Mouse (Mus musculus) midbrain, embryonic 15.5 days (tissue): ENCODE results near the gene Zc3h7b. TPM values are rescaled to one million over a fixed set of nuclear protein-coding genes. Genes with fewer than 3 reads are reported as not detected.
A peak's percentile ranks its signal among the peaks of the same experiment; 100 is the strongest.

ENCODE experiments used
- ATAC-seq: fragments of 200-750 bp; cut with Nextera tagmentation; replicated peaks from 2 replicates; pipeline ENCODE4 v1.8.0; 2017; ENCODE audit warnings: moderate TSS enrichment
- H3K27ac ChIP-seq: fragments of 300-500 bp; sonication (generic); 2 replicates; pipeline ENCODE4 v1.5.1; 2015; ENCODE audit warnings: mild to moderate bottlenecking, inconsistent platforms
- H3K27me3 ChIP-seq: fragments of 300-500 bp; sonication (generic); replicated peaks from 2 replicates; pipeline ENCODE4 v1.6.1; 2015; ENCODE audit warnings: inconsistent platforms
- H3K36me3 ChIP-seq: fragments of 300-500 bp; sonication (generic); replicated peaks from 2 replicates; pipeline ENCODE4 v1.6.1; 2015; ENCODE audit warnings: inconsistent platforms
- H3K4me1 ChIP-seq: fragments of 300-500 bp; sonication (generic); 2 replicates; pipeline ENCODE4 v1.6.1; 2015; ENCODE audit warnings: inconsistent platforms
- H3K4me2 ChIP-seq: fragments of 300-500 bp; sonication (generic); 2 replicates; pipeline ENCODE4 v1.6.1; 2015; ENCODE audit warnings: inconsistent platforms, mild to moderate bottlenecking, moderate library complexity
- H3K4me3 ChIP-seq: fragments of 300-500 bp; sonication (generic); 2 replicates; pipeline ENCODE4 v1.5.1; 2015; ENCODE audit warnings: mild to moderate bottlenecking, inconsistent platforms
- H3K9ac ChIP-seq: fragments of 300-500 bp; sonication (generic); 2 replicates; pipeline ENCODE4 v1.6.1; 2015; ENCODE audit warnings: mild to moderate bottlenecking, inconsistent platforms
- H3K9me3 ChIP-seq: fragments of 300-500 bp; sonication (generic); 2 replicates; pipeline ENCODE4 v1.6.1; 2016; ENCODE audit warnings: inconsistent platforms
- WGBS: fragments of 180-500 bp; shearing (Covaris S2); methylation state at CpG from one replicate; pipeline ENCODE4 v1.1.7; 2015; ENCODE audit warnings: mixed read lengths; 5-methylcytosine and 5-hydroxymethylcytosine counted together
- polyA plus RNA-seq: library from polyadenylated mRNA; unstranded; fragments of >200 nt; fragmentation: Nextera tagmentation; extraction: Ambion mirVana; gene quantifications from 2 replicates; pipeline ENCODE4 v1.2.1, GENCODE M21; 2015

The Zc3h7b gene
- polyA plus RNA-seq, 1 experiment from 2014 or later = 59.2 TPM

GRCm38 (mm10) chr15:81745601-81746114 lies 801 bp downstream of the Zc3h7b start:
- Histone ChIP-seq H3K36me3 (no peaks in the 10 kb centered on the region), H3K4me3 (peak overlapping the region; percentile 74), H3K9ac (peak overlapping the region; percentile 85), H3K27ac (peak overlapping the region; percentile 91), H3K9me3 (no peaks in the 10 kb centered on the region), H3K4me2 (peak overlapping the region; percentile 79), H3K27me3 (no peaks in the 10 kb centered on the region), H3K4me1 (peaks cover 25% of the 10 kb centered on the region)
- ATAC-seq = peak; percentile 82
- under 1% methylated on average over 33 of the region's 33 CpGs for WGBS

DNA sequence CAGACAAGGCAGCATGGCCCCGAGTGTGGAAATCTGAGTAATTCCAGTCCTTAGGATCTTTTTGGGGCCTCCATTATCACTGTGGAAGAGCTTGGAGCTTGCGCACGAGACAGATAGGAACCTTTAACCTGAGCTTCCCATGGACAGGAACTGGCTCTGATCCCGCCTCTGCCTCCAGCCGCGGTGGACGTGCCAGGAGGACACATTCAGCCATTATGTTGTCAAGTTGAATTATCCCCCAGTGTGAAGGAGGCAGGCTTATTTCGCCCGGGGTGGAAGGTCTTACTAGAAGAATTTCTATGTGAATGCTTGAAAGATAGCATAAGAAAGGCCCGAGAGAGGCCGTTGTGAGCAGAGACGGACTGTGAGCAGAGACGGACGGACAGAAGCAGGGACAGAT lies 4.9 kb downstream of the Zc3h7b start:
- WGBS = 50% methylated on average over 14 of the region's 14 CpGs
- Histone ChIP-seq H3K36me3 (0 out of 2 replicates have a peak, but pooled peaks cover 4% of the 10 kb centered on the region), H3K4me3 (no peak overlapping the region), H3K27me3 (no peaks in the 10 kb centered on the region), H3K9ac (no peak overlapping the region), H3K27ac (no peak overlapping the region), H3K4me1 (peaks cover 20% of the 10 kb centered on the region), H3K4me2 (no peak overlapping the region), H3K9me3 (no peaks in the 10 kb centered on the region)
- ATAC-seq = no peak

DNA sequence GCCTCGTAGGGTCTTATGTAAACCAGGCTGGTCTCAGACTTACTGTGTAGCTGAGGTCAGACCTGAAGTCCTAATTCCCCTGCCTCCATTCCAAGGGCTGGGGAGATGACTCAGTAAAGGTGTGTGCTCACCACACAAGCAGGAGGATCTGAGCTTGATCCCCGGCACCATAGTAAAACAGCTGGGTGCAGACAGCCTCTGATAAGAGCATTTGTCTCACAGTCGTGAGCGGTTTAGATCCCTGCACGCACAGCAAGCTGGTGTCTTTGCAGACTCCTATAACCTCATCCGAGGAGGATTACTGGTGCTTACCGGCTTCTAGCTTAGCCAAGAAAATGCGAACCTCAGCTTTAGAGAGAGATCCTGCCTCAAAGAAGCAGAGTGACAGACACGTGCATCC lies 8.8 kb downstream of the Zc3h7b start:
- H3K4me3 ChIP-seq = no peak overlapping the region
- H3K9ac ChIP-seq = no peak overlapping the region
- no peak for ATAC-seq
- no peaks in the 10 kb centered on the region for H3K9me3 ChIP-seq
- no peak overlapping the region for H3K27ac ChIP-seq
- H3K27me3 ChIP-seq = no peaks in the 10 kb centered on the region
- WGBS = 93% methylated on average over 9 of the region's 9 CpGs
- 0 out of 2 replicates have a peak, but pooled peaks cover 4% of the 10 kb centered on the region for H3K36me3 ChIP-seq
- H3K4me1 ChIP-seq = 0 out of 2 replicates have a peak, but pooled peaks cover 5% of the 10 kb centered on the region
- H3K4me2 ChIP-seq = no peak overlapping the region

DNA sequence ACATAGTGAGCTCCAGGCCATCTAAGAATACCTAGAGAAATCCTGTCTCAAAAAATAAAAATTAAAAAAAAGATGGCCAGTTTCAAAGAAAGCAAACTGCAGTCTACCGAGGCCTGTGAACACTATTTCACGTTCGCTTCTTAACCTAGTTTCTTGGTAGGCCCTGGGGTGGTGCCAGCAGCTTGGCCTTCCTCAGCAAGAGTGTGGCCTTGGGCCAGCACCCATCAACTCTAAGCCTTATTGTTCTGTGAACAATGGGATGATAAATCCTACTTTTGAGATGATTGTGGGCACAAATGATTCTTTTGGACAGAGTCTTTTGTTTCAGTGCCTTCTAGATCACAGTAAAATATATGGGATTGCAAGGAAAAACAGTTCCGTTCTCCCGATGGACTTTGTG lies 13.8 kb downstream of the Zc3h7b start:
- H3K27me3 ChIP-seq = no peaks in the 10 kb centered on the region
- H3K27ac ChIP-seq = no peak overlapping the region
- H3K9me3 ChIP-seq = no peaks in the 10 kb centered on the region
- no peaks in the 10 kb centered on the region for H3K4me1 ChIP-seq
- H3K36me3 ChIP-seq = 0 out of 2 replicates have a peak, but pooled peaks cover 5% of the 10 kb centered on the region
- H3K9ac ChIP-seq = no peak overlapping the region
- ATAC-seq = no peak
- 84% methylated on average over 5 of the region's 5 CpGs for WGBS
- H3K4me2 ChIP-seq = no peak overlapping the region
- no peak overlapping the region for H3K4me3 ChIP-seq

- WGBS = 92% methylated on average over 3 of the region's 3 CpGs
- no peaks in the 10 kb centered on the region for H3K4me1 ChIP-seq
- no peak overlapping the region for H3K4me3 ChIP-seq
- 0 out of 2 replicates have a peak, but pooled peaks cover 3% of the 10 kb centered on the region for H3K36me3 ChIP-seq
- H3K9ac ChIP-seq = no peak overlapping the region
- no peaks in the 10 kb centered on the region for H3K9me3 ChIP-seq
- ATAC-seq = no peak
- H3K27me3 ChIP-seq = no peaks in the 10 kb centered on the region
- no peak overlapping the region for H3K27ac ChIP-seq
- no peak overlapping the region for H3K4me2 ChIP-seq
Measured at GRCm38 (mm10) chr15:81759542-81759941, 14.7 kb downstream of the Zc3h7b start.

DNA sequence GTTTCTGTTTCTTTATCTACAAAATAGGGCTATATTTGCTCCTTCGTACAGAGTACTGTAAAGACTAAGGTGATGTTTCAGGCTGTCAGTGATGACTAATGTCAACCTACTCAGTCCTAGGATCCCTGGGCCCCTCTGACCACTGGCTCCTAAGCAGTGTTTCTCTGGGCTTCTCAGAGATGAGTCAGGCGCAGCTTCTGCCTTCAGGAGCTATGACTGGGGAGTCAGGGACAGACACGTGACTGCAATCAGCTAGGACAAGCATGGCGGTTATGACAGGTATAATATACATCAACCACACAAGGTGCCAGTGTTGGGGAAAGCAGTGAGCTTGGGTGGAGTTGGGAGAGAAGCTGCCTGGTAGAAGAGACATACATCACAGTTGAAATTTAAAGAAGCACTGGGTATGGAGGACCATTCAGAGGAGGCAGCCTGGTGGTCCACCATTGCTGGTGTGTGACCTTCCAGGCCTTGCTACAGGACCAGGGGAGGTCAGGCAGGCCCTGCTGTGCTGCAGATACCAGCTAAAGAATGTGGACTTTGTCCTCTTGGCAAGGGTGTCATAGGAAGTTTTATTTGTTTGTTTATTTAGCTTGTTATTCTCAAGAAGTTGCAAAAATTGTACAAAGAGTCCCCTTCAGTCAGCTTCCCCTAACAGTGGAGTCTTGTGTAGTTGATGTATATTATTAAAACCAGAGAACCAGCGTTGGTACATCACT lies 15.7 kb downstream of the Zc3h7b start:
- no peak for ATAC-seq
- H3K27me3 ChIP-seq = no peaks in the 10 kb centered on the region
- no peak overlapping the region for H3K4me3 ChIP-seq
- H3K4me2 ChIP-seq = no peak overlapping the region
- H3K9me3 ChIP-seq = no peaks in the 10 kb centered on the region
- no peak overlapping the region for H3K9ac ChIP-seq
- no peaks in the 10 kb centered on the region for H3K4me1 ChIP-seq
- H3K27ac ChIP-seq = no peak overlapping the region
- H3K36me3 ChIP-seq = 0 out of 2 replicates have a peak, but pooled peaks cover 3% of the 10 kb centered on the region
- 96% methylated on average over 5 of the region's 5 CpGs for WGBS

GRCm38 (mm10) chr15:81761381-81761780 lies 16.5 kb downstream of the Zc3h7b start:
- H3K9me3 ChIP-seq = no peaks in the 10 kb centered on the region
- H3K36me3 ChIP-seq = 0 out of 2 replicates have a peak, but pooled peaks cover 3% of the 10 kb centered on the region
- WGBS = 93% methylated on average over 7 of the region's 7 CpGs
- no peak for ATAC-seq
- H3K9ac ChIP-seq = no peak overlapping the region
- H3K4me2 ChIP-seq = no peak overlapping the region
- no peaks in the 10 kb centered on the region for H3K27me3 ChIP-seq
- H3K4me3 ChIP-seq = no peak overlapping the region
- H3K4me1 ChIP-seq = no peaks in the 10 kb centered on the region
- no peak overlapping the region for H3K27ac ChIP-seq

DNA sequence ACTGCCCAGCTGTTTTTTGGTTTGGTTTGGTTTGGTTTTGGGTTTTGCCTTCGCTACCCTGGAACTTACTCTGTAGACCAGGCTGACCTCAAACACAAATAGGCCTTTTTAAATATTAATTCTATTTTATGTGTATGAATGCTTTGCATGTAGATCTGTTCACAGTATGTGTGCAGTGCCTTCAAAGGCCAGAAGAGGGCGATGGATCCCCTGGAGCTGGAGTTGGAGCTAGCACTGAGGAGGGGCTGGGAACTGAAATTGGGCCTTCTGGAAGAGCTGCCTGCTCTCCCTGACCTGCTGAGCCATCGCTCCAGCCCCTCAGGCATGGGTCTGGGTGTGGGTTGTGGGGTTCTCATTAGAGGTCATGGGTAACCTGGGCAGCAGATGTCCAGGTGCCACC lies 17.1 kb downstream of the Zc3h7b start:
- ATAC-seq = no peak
- no peak overlapping the region for H3K4me2 ChIP-seq

GRCm38 (mm10) chr15:81764573-81764972 lies 19.7 kb downstream of the Zc3h7b start:
- ATAC-seq = no peak
- Histone ChIP-seq H3K27ac (no peak overlapping the region), H3K9ac (no peak overlapping the region), H3K4me3 (no peak overlapping the region), H3K4me1 (no peaks in the 10 kb centered on the region), H3K4me2 (no peak overlapping the region), H3K9me3 (no peaks in the 10 kb centered on the region), H3K27me3 (no peaks in the 10 kb centered on the region), H3K36me3 (peaks cover 15% of the 10 kb centered on the region; the same call in 1 of the 2 replicates)
- WGBS = 94% methylated on average over 6 of the region's 6 CpGs

More for the DNA sequence above, 17.1 kb downstream of the Zc3h7b start:
- H3K27ac ChIP-seq = no peak overlapping the region
- H3K9ac ChIP-seq = no peak overlapping the region
- no peak overlapping the region for H3K4me3 ChIP-seq
- WGBS = 92% methylated on average over 3 of the region's 3 CpGs
- 0 out of 2 replicates have a peak, but pooled peaks cover 3% of the 10 kb centered on the region for H3K36me3 ChIP-seq
- no peaks in the 10 kb centered on the region for H3K4me1 ChIP-seq
- H3K27me3 ChIP-seq = no peaks in the 10 kb centered on the region
- H3K9me3 ChIP-seq = no peaks in the 10 kb centered on the region

- WGBS = 95% methylated on average over 9 of the region's 9 CpGs
- no peak for ATAC-seq
Measured at GRCm38 (mm10) chr15:81765651-81766050, 20.8 kb downstream of the Zc3h7b start.

GRCm38 (mm10) chr15:81766439-81766838 lies 21.6 kb downstream of the Zc3h7b start:
- H3K4me1 ChIP-seq = no peaks in the 10 kb centered on the region
- no peaks in the 10 kb centered on the region for H3K9me3 ChIP-seq
- H3K27ac ChIP-seq = no peak overlapping the region
- ATAC-seq = no peak
- no peak overlapping the region for H3K4me3 ChIP-seq
- peaks cover 22% of the 10 kb centered on the region; the same call in 1 of the 2 replicates for H3K36me3 ChIP-seq
- no peak overlapping the region for H3K9ac ChIP-seq
- WGBS = 96% methylated on average over 5 of the region's 5 CpGs
- H3K27me3 ChIP-seq = no peaks in the 10 kb centered on the region
- H3K4me2 ChIP-seq = no peak overlapping the region

More at GRCm38 (mm10) chr15:81765651-81766050, 20.8 kb downstream of the Zc3h7b start:
- H3K27ac ChIP-seq = no peak overlapping the region
- H3K4me3 ChIP-seq = no peak overlapping the region
- peaks cover 20% of the 10 kb centered on the region; the same call in 1 of the 2 replicates for H3K36me3 ChIP-seq
- no peaks in the 10 kb centered on the region for H3K9me3 ChIP-seq
- no peak overlapping the region for H3K9ac ChIP-seq
- H3K4me2 ChIP-seq = no peak overlapping the region
- no peaks in the 10 kb centered on the region for H3K27me3 ChIP-seq
- H3K4me1 ChIP-seq = no peaks in the 10 kb centered on the region

DNA sequence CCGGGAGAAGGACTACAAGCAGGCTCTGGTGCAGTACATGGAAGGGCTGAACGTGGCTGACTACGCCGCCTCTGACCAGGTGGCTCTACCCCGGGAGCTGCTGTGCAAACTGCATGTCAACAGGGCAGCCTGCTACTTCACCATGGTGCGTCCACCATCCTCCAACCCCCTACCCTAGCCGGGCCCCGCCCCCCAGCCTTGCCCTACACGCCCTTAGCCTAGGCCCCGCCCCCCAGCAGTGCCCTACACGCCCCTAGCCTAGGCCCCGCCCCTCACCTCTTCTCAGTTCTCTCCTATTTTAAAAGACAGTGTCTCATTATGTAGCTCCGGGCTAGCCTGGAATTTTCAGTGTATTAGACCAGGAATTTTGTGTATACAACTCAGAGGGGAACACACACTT lies 24.2 kb downstream of the Zc3h7b start:
- Histone ChIP-seq H3K9ac (no peak overlapping the region), H3K27me3 (no peaks in the 10 kb centered on the region), H3K4me2 (no peak overlapping the region), H3K36me3 (peaks cover 36% of the 10 kb centered on the region), H3K27ac (no peak overlapping the region), H3K4me3 (no peak overlapping the region), H3K9me3 (no peaks in the 10 kb centered on the region), H3K4me1 (no peaks in the 10 kb centered on the region)
- no peak for ATAC-seq
- WGBS = 65% methylated on average over 13 of the region's 13 CpGs
